Mouse (Mus musculus): ENCODE data around the gene Galp. TPM values are rescaled to one million over a fixed set of nuclear protein-coding genes. Genes with fewer than 3 reads are reported as not detected.
"Not testable (repeated sequence)": the region's sequence is repeated elsewhere in the genome, so short reads cannot be mapped to it uniquely, and the experiment has no call there.

Gene Galp
- polyA plus RNA-seq, 1 experiment, result not detected

- not testable (repeated sequence) for DNase-seq (ENCODE audit: low spot score)
These were observed 22.4 kb upstream of the Galp start for GRCm38 (mm10) chr7:6174365-6174987.

- DNase-seq (ENCODE audit: low spot score), result no peak
These were observed 17.9 kb upstream of the Galp start for GRCm38 (mm10) chr7:6179013-6179412.

- no peak for DNase-seq (ENCODE audit: low spot score)
These were observed 14.0 kb upstream of the Galp start for GRCm38 (mm10) chr7:6182882-6183281.

- DNase-seq (ENCODE audit: low spot score), result no peak
These were observed 13.1 kb upstream of the Galp start for GRCm38 (mm10) chr7:6183802-6184201.

GRCm38 (mm10) chr7:6184521-6184920 is 12.4 kb upstream of the Galp start:
- no peak for DNase-seq (ENCODE audit: low spot score)

- DNase-seq (ENCODE audit: low spot score), result no peak
These were observed 11.5 kb upstream of the Galp start for GRCm38 (mm10) chr7:6185391-6185790.

- no peak for DNase-seq (ENCODE audit: low spot score)
These were observed 10.7 kb upstream of the Galp start for GRCm38 (mm10) chr7:6186176-6186575.

- DNase-seq (ENCODE audit: low spot score), result no peak
These were observed 10.1 kb upstream of the Galp start for GRCm38 (mm10) chr7:6186756-6187155.

- no peak for DNase-seq (ENCODE audit: low spot score)
These were observed 7.3 kb upstream of the Galp start for GRCm38 (mm10) chr7:6189542-6189941.

GRCm38 (mm10) chr7:6191376-6191775 is 5.5 kb upstream of the Galp start:
- peak; percentile 51 for DNase-seq (ENCODE audit: low spot score)

- DNase-seq (ENCODE audit: low spot score), result no peak
These were observed 2.8 kb upstream of the Galp start for GRCm38 (mm10) chr7:6194129-6194528.

- DNase-seq (ENCODE audit: low spot score), result no peak
These were observed 1.1 kb upstream of the Galp start for GRCm38 (mm10) chr7:6195777-6196176.

- DNase-seq (ENCODE audit: low spot score), result no peak
These were observed 7.3 kb downstream of the Galp start for GRCm38 (mm10) chr7:6204200-6204599.

GRCm38 (mm10) chr7:6213144-6213543 is 16.3 kb downstream of the Galp start:
- DNase-seq (ENCODE audit: low spot score), result no peak

GRCm38 (mm10) chr7:6214691-6215090 is 17.8 kb downstream of the Galp start:
- not testable (repeated sequence) for DNase-seq (ENCODE audit: low spot score)

GRCm38 (mm10) chr7:6220147-6220546 is 23.3 kb downstream of the Galp start:
- no peak for DNase-seq (ENCODE audit: low spot score)

GRCm38 (mm10) chr7:6221978-6222377 is 25.1 kb downstream of the Galp start, which contains the start of gene Zscan5b:
Gene Zscan5b (plus strand): TSS chr7:6222278.
- no peak for DNase-seq (ENCODE audit: low spot score)

GRCm38 (mm10) chr7:6228491-6228890 is 31.6 kb downstream of the Galp start:
- DNase-seq (ENCODE audit: low spot score), result not testable (repeated sequence)

GRCm38 (mm10) chr7:6239787-6240186 is 42.9 kb downstream of the Galp start:
- no peak for DNase-seq (ENCODE audit: low spot score)

- not testable (repeated sequence) for DNase-seq (ENCODE audit: low spot score)
These were observed 44.0 kb downstream of the Galp start for GRCm38 (mm10) chr7:6240841-6241425.

- DNase-seq (ENCODE audit: low spot score), result no peak
These were observed 47.7 kb downstream of the Galp start for GRCm38 (mm10) chr7:6244361-6245292.

GRCm38 (mm10) chr7:6252410-6252809 is 55.5 kb downstream of the Galp start, which contains the start of gene Epp13:
Gene Epp13 (plus strand): TSS chr7:6252710.
- DNase-seq (ENCODE audit: low spot score), result no peak
